ENCODE assay signal across 23 mouse cellular contexts in genomic region chr3:37481295-37481694, GRCm38 (mm10).
DNase-seq lines count a peak whose midpoint lies in the region; ATAC-seq and TF ChIP-seq lines count a peak whose summit lies in the region.
"Had no signal": no experiment of that assay in that cellular context is flagged by ENCODE, and none has a peak within 500 bp of the region (broad histone marks: within the 10 kb centered on the region; RNA-seq: fewer than 3 reads in every experiment).

No protein-coding gene starts in this region.

- no peak overlapping the region for H3K4me2 ChIP-seq in midbrain, embryonic 16.5 days (ENCODE audit: low read length)
- H3K4me2 ChIP-seq: embryonic facial prominence, embryonic 12.5 days; forebrain, embryonic 12.5 days; heart, embryonic 11.5 days; heart, embryonic 15.5 days; hindbrain, embryonic 14.5 days; intestine, embryonic 15.5 days had no signal

- peaks cover 12 to 24% of the 10 kb centered on the region in 2 experiments for H3K36me3 ChIP-seq in MEL (ENCODE audit: control insufficient read depth in 1 of 2, insufficient read depth in 2 of 2, low read length in 2 of 2)
- H3K36me3 ChIP-seq in midbrain, embryonic 16.5 days (ENCODE audit: control insufficient read depth, insufficient read depth, low read length), result peaks cover 5% of the 10 kb centered on the region
- H3K36me3 ChIP-seq: heart, embryonic 15.5 days; intestine, embryonic 15.5 days had no signal

- no peak overlapping the region for H3K4me3 ChIP-seq in MEL (ENCODE audit: control insufficient read depth in 1 of 2, insufficient read depth in 1 of 2, low read depth in 2 of 2, low read length in 2 of 2)
- no peak overlapping the region for H3K4me3 ChIP-seq in midbrain, embryonic 16.5 days (ENCODE audit: low read depth, low read length)
- H3K4me3 ChIP-seq: embryonic facial prominence, embryonic 12.5 days; forebrain, embryonic 12.5 days; heart, adult 2 months; heart, embryonic 15.5 days; hindbrain, embryonic 10.5 days; intestine, embryonic 15.5 days had no signal

- no peak overlapping the region for H3K9ac ChIP-seq in MEL (ENCODE audit: control insufficient read depth, low read depth, low read length, poor library complexity, severe bottlenecking)
- H3K9ac ChIP-seq in midbrain, embryonic 16.5 days (ENCODE audit: low read depth, low read length), result no peak overlapping the region
- H3K9ac ChIP-seq: embryonic facial prominence, embryonic 12.5 days; forebrain, embryonic 12.5 days; heart, embryonic 15.5 days; hindbrain, embryonic 14.5 days; intestine, embryonic 15.5 days had no signal

- no peaks in the 10 kb centered on the region for H3K79me2 ChIP-seq in MEL (ENCODE audit: control insufficient read depth, insufficient read depth, low read length, poor library complexity)

- TF ChIP-seq EP300 in MEL (IDR thresholded peaks at IDR 0.05; ENCODE audit: low read depth in 1 of 2, low read length in 2 of 2), result no peak

- H3K9me3 ChIP-seq in MEL (replicated peaks; ENCODE audit: insufficient read depth, low read length), result no peaks in the 10 kb centered on the region
- H3K9me3 ChIP-seq in midbrain, embryonic 16.5 days (replicated peaks; ENCODE audit: control insufficient read depth, low read length, poor library complexity, severe bottlenecking), result 0 out of 2 replicates have a peak, but pooled peaks cover 2% of the 10 kb centered on the region
- H3K9me3 ChIP-seq: embryonic facial prominence, embryonic 12.5 days; forebrain, embryonic 12.5 days; heart, embryonic 15.5 days; hindbrain, embryonic 10.5 days; intestine, embryonic 15.5 days had no signal

- no peak for TF ChIP-seq RAD21 in MEL (IDR thresholded peaks at IDR 0.05; ENCODE audit: low read depth, low read length)

- WGBS in midbrain, embryonic 16.5 days, result 88% methylated on average over 31 of the region's 31 CpGs

- no peak for TF ChIP-seq CTCF in MEL (IDR thresholded peaks at IDR 0.05 in 2 of 3, conservative IDR thresholded peaks at IDR 0.05 in 1 of 3; ENCODE audit: control insufficient read depth in 1 of 3, insufficient read depth in 1 of 3, low read depth in 2 of 3, low read length in 3 of 3, poor library complexity in 1 of 3, severe bottlenecking in 1 of 3)

- no peaks in the 10 kb centered on the region for H3K27me3 ChIP-seq in MEL (ENCODE audit: control insufficient read depth in 1 of 2, insufficient read depth in 2 of 2, low read length in 2 of 2)
- no peaks in the 10 kb centered on the region for H3K27me3 ChIP-seq in midbrain, embryonic 16.5 days (ENCODE audit: control insufficient read depth, insufficient read depth, low read depth, low read length)
- H3K27me3 ChIP-seq: embryonic facial prominence, embryonic 12.5 days; forebrain, embryonic 12.5 days; heart, embryonic 15.5 days; intestine, embryonic 15.5 days had no signal

- no peak for ATAC-seq in midbrain, embryonic 16.5 days
- ATAC-seq: activated CD4-positive, CD25-positive, alpha-beta regulatory T cell, adult 4 months; forebrain, embryonic 16.5 days; intestine, embryonic 15.5 days had no signal

- TF ChIP-seq POLR2A in MEL (IDR thresholded peaks at IDR 0.05; ENCODE audit: control insufficient read depth in 1 of 2, insufficient read depth in 1 of 2, low read depth in 1 of 2, low read length in 2 of 2, poor library complexity in 1 of 2), result no peak

- peaks cover 0 to 10% of the 10 kb centered on the region in 2 experiments; a peak in 2 of 4 replicates for H3K4me1 ChIP-seq in MEL (ENCODE audit: control insufficient read depth in 1 of 2, insufficient read depth in 2 of 2, low read length in 2 of 2)
- H3K4me1 ChIP-seq in midbrain, embryonic 16.5 days (ENCODE audit: control insufficient read depth, insufficient read depth, low read length), result no peaks in the 10 kb centered on the region
- H3K4me1 ChIP-seq: embryonic facial prominence, embryonic 12.5 days; forebrain, embryonic 12.5 days; heart, embryonic 15.5 days; hindbrain, embryonic 10.5 days; intestine, embryonic 15.5 days had no signal

- DNase-seq in cerebellum, postnatal 25 days, result peak; percentile 4 to 5
- no peak for DNase-seq in cerebellum, adult 11-12 months
- DNase-seq in 3134 (ENCODE audit: extremely low read depth, insufficient read length, low spot score) (peak; percentile 18), MEL (ENCODE audit: low read depth, low spot score) (no peak)
- peak; percentile 4 for DNase-seq in brain, adult 2 months (ENCODE audit: low read depth, low spot score)
- DNase-seq in spleen, adult 12 weeks (ENCODE audit: low spot score), result no peak
- DNase-seq in thymus, postnatal 4 days, result no peak
- DNase-seq: adrenal gland, postnatal 14 days; cerebellum, adult 2 months; cerebellum, postnatal 10 days; gastrocnemius, postnatal 36 days; heart, adult 2 months; kidney, adult 18-20 months had no signal

- H3K27ac ChIP-seq in MEL (ENCODE audit: control insufficient read depth, low read depth, low read length), result no peak overlapping the region
- no peak overlapping the region for H3K27ac ChIP-seq in midbrain, embryonic 16.5 days (ENCODE audit: low read length)
- H3K27ac ChIP-seq: embryonic facial prominence, embryonic 12.5 days; forebrain, embryonic 12.5 days; heart, adult 2 months; heart, embryonic 15.5 days; hindbrain, embryonic 10.5 days; hindbrain, embryonic 14.5 days; intestine, embryonic 15.5 days had no signal

TF ChIP-seq in MEL, 35 proteins besides CTCF, POLR2A, EP300 and RAD21:
- TF ChIP-seq UBTF (IDR thresholded peaks at IDR 0.05; ENCODE audit: borderline replicate concordance, insufficient read depth, low read depth, low read length), result peak; percentile 80; the same call in 1 of the 2 replicates
- no peak for TF ChIP-seq KAT2A (conservative IDR thresholded peaks at IDR 0.05; ENCODE audit: low read depth, low read length)
- no peak for TF ChIP-seq MYB (IDR thresholded peaks at IDR 0.05; ENCODE audit: low read depth, low read length)
- TF ChIP-seq NELFE (IDR thresholded peaks at IDR 0.05; ENCODE audit: low read depth, low read length), result no peak
- TF ChIP-seq GATA1 (IDR thresholded peaks at IDR 0.05; ENCODE audit: low read depth, low read length), result no peak
- no peak for TF ChIP-seq CHD1 (IDR thresholded peaks at IDR 0.05; ENCODE audit: low read depth, low read length)

Comparison
In these comparisons a context has a peak if more than half of its experiments do, and no peak if none do; other contexts are left out.
1. DNase-seq: peak in cerebellum, postnatal 25 days (2 of 2), 3134 (single experiment) and brain, adult 2 months (single experiment); none in cerebellum, adult 11-12 months (single experiment), MEL (single experiment), spleen, adult 12 weeks (single experiment) and thymus, postnatal 4 days (single experiment).